Mouse (Mus musculus): ENCODE results near the gene Stx17. TPM values are rescaled to one million over a fixed set of nuclear protein-coding genes. Genes with fewer than 3 reads are reported as not detected.

Stx17 gene
- polyA plus RNA-seq, 1 experiment = 22.1 TPM

GRCm38 (mm10) chr4:48153229-48153628 lies 28.5 kb downstream of the Stx17 start:
- TF ChIP-seq POLR2A (IDR thresholded peaks at IDR 0.05; ENCODE audit: low read depth, low read length) (no peak), CTCF (IDR thresholded peaks at IDR 0.05; ENCODE audit: borderline replicate concordance, insufficient read depth, low read length) (no peak)
- Histone ChIP-seq H3K4me3 (ENCODE audit: insufficient read depth, low read length) (no peak overlapping the region), H3K4me1 (ENCODE audit: control insufficient read depth, insufficient read depth, low read length) (no peaks in the 10 kb centered on the region), H3K27ac (ENCODE audit: insufficient read depth, low read length) (no peak overlapping the region)

- no peak overlapping the region for H3K4me3 ChIP-seq (ENCODE audit: insufficient read depth, low read length)
- no peak for TF ChIP-seq POLR2A (IDR thresholded peaks at IDR 0.05; ENCODE audit: low read depth, low read length)
- no peak for TF ChIP-seq CTCF (IDR thresholded peaks at IDR 0.05; ENCODE audit: borderline replicate concordance, insufficient read depth, low read length)
- H3K27ac ChIP-seq (ENCODE audit: insufficient read depth, low read length) = no peak overlapping the region
- no peaks in the 10 kb centered on the region for H3K4me1 ChIP-seq (ENCODE audit: control insufficient read depth, insufficient read depth, low read length)
Observed at GRCm38 (mm10) chr4:48155864-48156263, 31.1 kb downstream of the Stx17 start.

DNA sequence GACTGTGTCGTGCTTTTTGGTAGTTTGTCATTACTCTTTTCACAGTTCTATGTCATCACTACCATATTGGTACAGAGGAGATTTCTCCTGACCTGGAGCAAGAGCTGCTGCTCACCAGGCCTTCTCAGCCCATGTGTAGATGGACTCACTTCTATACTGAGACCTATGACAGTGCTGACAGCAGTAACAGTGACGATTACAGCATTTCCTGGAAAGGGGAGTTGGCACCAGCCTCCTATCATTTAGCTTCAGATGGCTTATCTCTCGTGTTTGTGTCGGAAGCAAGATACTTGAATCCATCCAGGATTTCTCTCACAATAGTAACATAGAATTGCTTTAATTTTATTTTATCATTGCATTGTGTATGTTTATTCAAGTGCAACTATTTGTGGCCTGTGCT lies 35.7 kb downstream of the Stx17 start:
- TF ChIP-seq POLR2A (IDR thresholded peaks at IDR 0.05; ENCODE audit: low read depth, low read length) (no peak), CTCF (IDR thresholded peaks at IDR 0.05; ENCODE audit: borderline replicate concordance, insufficient read depth, low read length) (no peak)
- H3K4me3 ChIP-seq (ENCODE audit: insufficient read depth, low read length) = no peak overlapping the region
- no peak overlapping the region for H3K27ac ChIP-seq (ENCODE audit: insufficient read depth, low read length)
- no peaks in the 10 kb centered on the region for H3K4me1 ChIP-seq (ENCODE audit: control insufficient read depth, insufficient read depth, low read length)

GRCm38 (mm10) chr4:48163851-48164250 lies 39.1 kb downstream of the Stx17 start:
- Histone ChIP-seq H3K4me3 (ENCODE audit: insufficient read depth, low read length) (no peak overlapping the region), H3K4me1 (ENCODE audit: control insufficient read depth, insufficient read depth, low read length) (no peaks in the 10 kb centered on the region), H3K27ac (ENCODE audit: insufficient read depth, low read length) (no peak overlapping the region)
- TF ChIP-seq POLR2A (IDR thresholded peaks at IDR 0.05; ENCODE audit: low read depth, low read length) = no peak
- TF ChIP-seq CTCF (IDR thresholded peaks at IDR 0.05; ENCODE audit: borderline replicate concordance, insufficient read depth, low read length) = no peak

GRCm38 (mm10) chr4:48175666-48176065 lies 51.0 kb downstream of the Stx17 start:
- H3K4me1 ChIP-seq (ENCODE audit: control insufficient read depth, insufficient read depth, low read length) = no peaks in the 10 kb centered on the region
- TF ChIP-seq CTCF (IDR thresholded peaks at IDR 0.05; ENCODE audit: borderline replicate concordance, insufficient read depth, low read length) = no peak
- TF ChIP-seq POLR2A (IDR thresholded peaks at IDR 0.05; ENCODE audit: low read depth, low read length) = no peak
- no peak overlapping the region for H3K4me3 ChIP-seq (ENCODE audit: insufficient read depth, low read length)
- H3K27ac ChIP-seq (ENCODE audit: insufficient read depth, low read length) = no peak overlapping the region

GRCm38 (mm10) chr4:48180922-48181321 lies 56.2 kb downstream of the Stx17 start:
- no peak for TF ChIP-seq CTCF (IDR thresholded peaks at IDR 0.05; ENCODE audit: borderline replicate concordance, insufficient read depth, low read length)
- TF ChIP-seq POLR2A (IDR thresholded peaks at IDR 0.05; ENCODE audit: low read depth, low read length) = no peak
- no peak overlapping the region for H3K4me3 ChIP-seq (ENCODE audit: insufficient read depth, low read length)
- H3K27ac ChIP-seq (ENCODE audit: insufficient read depth, low read length) = no peak overlapping the region
- H3K4me1 ChIP-seq (ENCODE audit: control insufficient read depth, insufficient read depth, low read length) = no peaks in the 10 kb centered on the region

GRCm38 (mm10) chr4:48181366-48181765 lies 56.7 kb downstream of the Stx17 start:
- H3K4me1 ChIP-seq (ENCODE audit: control insufficient read depth, insufficient read depth, low read length) = no peaks in the 10 kb centered on the region
- TF ChIP-seq POLR2A (IDR thresholded peaks at IDR 0.05; ENCODE audit: low read depth, low read length) = no peak
- TF ChIP-seq CTCF (IDR thresholded peaks at IDR 0.05; ENCODE audit: borderline replicate concordance, insufficient read depth, low read length) = no peak
- no peak overlapping the region for H3K4me3 ChIP-seq (ENCODE audit: insufficient read depth, low read length)
- no peak overlapping the region for H3K27ac ChIP-seq (ENCODE audit: insufficient read depth, low read length)

GRCm38 (mm10) chr4:48182115-48182806 lies 57.5 kb downstream of the Stx17 start:
- TF ChIP-seq CTCF (IDR thresholded peaks at IDR 0.05; ENCODE audit: borderline replicate concordance, insufficient read depth, low read length) (no peak), POLR2A (IDR thresholded peaks at IDR 0.05; ENCODE audit: low read depth, low read length) (no peak)
- H3K4me1 ChIP-seq (ENCODE audit: control insufficient read depth, insufficient read depth, low read length) = no peaks in the 10 kb centered on the region
- H3K4me3 ChIP-seq (ENCODE audit: insufficient read depth, low read length) = no peak overlapping the region
- no peak overlapping the region for H3K27ac ChIP-seq (ENCODE audit: insufficient read depth, low read length)

- Histone ChIP-seq H3K27ac (ENCODE audit: insufficient read depth, low read length) (no peak overlapping the region), H3K4me3 (ENCODE audit: insufficient read depth, low read length) (no peak overlapping the region), H3K4me1 (ENCODE audit: control insufficient read depth, insufficient read depth, low read length) (no peaks in the 10 kb centered on the region)
- TF ChIP-seq CTCF (IDR thresholded peaks at IDR 0.05; ENCODE audit: borderline replicate concordance, insufficient read depth, low read length) (no peak), POLR2A (IDR thresholded peaks at IDR 0.05; ENCODE audit: low read depth, low read length) (no peak)
Observed at GRCm38 (mm10) chr4:48197925-48198324, 73.2 kb downstream of the Stx17 start.

- H3K4me1 ChIP-seq (ENCODE audit: control insufficient read depth, insufficient read depth, low read length) = no peaks in the 10 kb centered on the region
- H3K4me3 ChIP-seq (ENCODE audit: insufficient read depth, low read length) = no peak overlapping the region
- TF ChIP-seq CTCF (IDR thresholded peaks at IDR 0.05; ENCODE audit: borderline replicate concordance, insufficient read depth, low read length) (no peak), POLR2A (IDR thresholded peaks at IDR 0.05; ENCODE audit: low read depth, low read length) (no peak)
- no peak overlapping the region for H3K27ac ChIP-seq (ENCODE audit: insufficient read depth, low read length)
Observed at GRCm38 (mm10) chr4:48198447-48198846, 73.7 kb downstream of the Stx17 start.

Data from embryonic fibroblast, embryonic 13.5 days (primary cell).